Mouse (Mus musculus) urinary bladder, adult 18-20 months (tissue): ENCODE data around the gene Spata31d1d.
"Not testable (repeated sequence)": the region's sequence is repeated elsewhere in the genome, so short reads cannot be mapped to it uniquely, and the experiment has no call there.

Source experiments
- DNase-seq, 2 experiments: peaks; one replicate each; pipeline ENCODE4 v3.0.0; 2022; ENCODE audit warnings: low spot score in 2 of 2, mixed read lengths in 2 of 2

Gene Spata31d1d

GRCm38 (mm10) chr13:59733936-59734335, 2.4 kb upstream of the Spata31d1d start:
- DNase-seq: no peak

GRCm38 (mm10) chr13:59728378-59729093, 3.0 kb downstream of the Spata31d1d start:
- peak; percentile 41 to 55 for DNase-seq

GRCm38 (mm10) chr13:59726139-59726867, 5.2 kb downstream of the Spata31d1d start:
- no peak for DNase-seq

GRCm38 (mm10) chr13:59722089-59722488, 9.5 kb downstream of the Spata31d1d start:
- not testable (repeated sequence) for DNase-seq

GRCm38 (mm10) chr13:59719475-59719874, 12.1 kb downstream of the Spata31d1d start:
- no peak for DNase-seq

- not testable (repeated sequence) for DNase-seq
Measured at GRCm38 (mm10) chr13:59718857-59719440, 12.6 kb downstream of the Spata31d1d start.

GRCm38 (mm10) chr13:59713710-59714109, 17.8 kb downstream of the Spata31d1d start:
- DNase-seq: no peak

GRCm38 (mm10) chr13:59711984-59712383, 19.6 kb downstream of the Spata31d1d start, which contains the start of gene Spata31d1b:
Spata31d1b (plus strand) TSS chr13:59712284.
- not testable (repeated sequence) for DNase-seq

GRCm38 (mm10) chr13:59710230-59710629, 21.3 kb downstream of the Spata31d1d start, which contains the start of gene Spata31d1a:
Spata31d1a (minus strand) TSS chr13:59710330.
- DNase-seq: no peak

- DNase-seq: no peak
Measured at GRCm38 (mm10) chr13:59704562-59704961, 27.0 kb downstream of the Spata31d1d start.

GRCm38 (mm10) chr13:59703514-59703913, 28.0 kb downstream of the Spata31d1d start:
- DNase-seq: no peak

- not testable (repeated sequence) for DNase-seq
Measured at GRCm38 (mm10) chr13:59700137-59700536, 31.4 kb downstream of the Spata31d1d start.

GRCm38 (mm10) chr13:59699131-59699530, 32.4 kb downstream of the Spata31d1d start:
- no peak for DNase-seq

- no peak for DNase-seq
Measured at GRCm38 (mm10) chr13:59695781-59696180, 35.8 kb downstream of the Spata31d1d start.

GRCm38 (mm10) chr13:59694008-59694407, 37.5 kb downstream of the Spata31d1d start, which contains the start of gene 4921517D22Rik:
4921517D22Rik (minus strand) TSS chr13:59694108.
- no peak for DNase-seq

GRCm38 (mm10) chr13:59691478-59691877, 40.1 kb downstream of the Spata31d1d start:
- no peak for DNase-seq

- no peak for DNase-seq
Measured at GRCm38 (mm10) chr13:59690576-59690975, 41.0 kb downstream of the Spata31d1d start.

GRCm38 (mm10) chr13:59689843-59690242, 41.7 kb downstream of the Spata31d1d start:
- DNase-seq: no peak

- DNase-seq: no peak
Measured at GRCm38 (mm10) chr13:59689313-59689712, 42.2 kb downstream of the Spata31d1d start.

GRCm38 (mm10) chr13:59688338-59688770, 43.2 kb downstream of the Spata31d1d start:
- DNase-seq: no peak

GRCm38 (mm10) chr13:59685236-59685635, 46.3 kb downstream of the Spata31d1d start:
- DNase-seq: no peak

- no peak for DNase-seq
Measured at GRCm38 (mm10) chr13:59682629-59683028, 48.9 kb downstream of the Spata31d1d start.
